Mouse (Mus musculus) retina, adult 2 months (tissue): ENCODE results near the gene Zkscan7.

ENCODE experiments used
- DNase-seq: peaks from one replicate; pipeline ENCODE4 v3.0.0-alpha.2; 2012; ENCODE audit warnings: low read depth, low spot score

The Zkscan7 gene

GRCm38 (mm10) chr9:122902717-122903535 is 17.4 kb downstream of the Zkscan7 start:
- DNase-seq = peak; percentile 80

GRCm38 (mm10) chr9:122922436-122922835 is 37.0 kb downstream of the Zkscan7 start:
- no peak for DNase-seq

DNA sequence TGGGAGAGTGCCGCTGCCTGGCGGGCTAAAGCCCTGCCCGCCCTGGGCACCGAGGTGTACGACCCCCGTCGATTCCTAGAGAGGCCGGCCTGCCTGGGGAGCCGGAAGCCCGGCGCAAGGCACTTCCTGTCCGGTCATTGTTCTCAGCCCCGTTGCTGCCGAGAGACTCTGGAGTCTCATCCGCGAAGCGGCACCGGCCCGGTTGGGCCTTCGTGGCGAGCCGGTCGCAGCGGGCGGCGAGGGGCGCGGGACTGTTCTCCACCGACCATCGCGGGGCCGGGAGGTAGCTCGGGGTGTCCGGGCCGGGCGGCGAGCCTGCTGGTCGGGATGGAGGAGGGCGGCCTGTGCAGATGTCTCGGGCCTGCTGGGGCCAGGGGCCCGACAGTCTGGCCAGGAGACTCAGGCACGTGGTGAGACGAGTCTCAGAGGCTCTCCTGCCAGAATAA is 37.5 kb downstream of the Zkscan7 start, which contains the start of gene Zfp105:
Zfp105 (plus strand) TSS at position 137 of the 446 bp plus-strand sequence.
- peak; percentile 63 for DNase-seq

DNA sequence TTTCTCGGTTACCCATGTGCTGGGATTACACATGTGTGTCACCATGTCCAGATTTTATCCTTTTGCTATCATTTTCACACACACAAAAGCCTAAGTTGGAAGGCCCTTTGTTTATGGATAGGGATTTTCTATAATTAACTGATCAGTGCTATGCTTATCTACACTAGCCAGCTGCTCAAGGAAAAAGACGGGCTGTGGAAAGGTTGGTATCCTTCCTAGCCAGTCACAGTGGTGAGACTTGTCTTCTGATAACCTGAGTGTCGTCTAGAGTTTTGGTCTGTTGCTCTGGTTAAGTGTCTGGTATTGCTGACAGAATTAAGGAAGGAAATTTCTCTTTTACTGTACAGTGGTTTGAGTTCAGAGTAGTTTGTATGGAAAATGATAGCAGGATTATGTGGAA is 43.4 kb downstream of the Zkscan7 start:
- DNase-seq = no peak
